Mouse (Mus musculus) CH12.LX (cell line): ENCODE measurements around the gene Bbof1. TPM values are rescaled to one million over a fixed set of nuclear protein-coding genes. Genes with fewer than 3 reads are reported as not detected.

ENCODE experiments used
- DNase-seq: peaks from one replicate; pipeline ENCODE4 v3.0.0-alpha.2; 2013; ENCODE audit errors: extremely low read depth
- H3K27ac ChIP-seq: 2 replicates; pipeline ENCODE4 v1.5.1; 2012; ENCODE audit warnings: low read depth, mild to moderate bottlenecking, control low read depth, moderate library complexity; ENCODE audit not compliant: insufficient read depth
- H3K27me3 ChIP-seq: replicated peaks from 2 replicates; pipeline ENCODE3; 2012; ENCODE audit warnings: inconsistent platforms
- H3K36me3 ChIP-seq, 2 experiments: replicated peaks in 1 of 2; 2 replicates each; pipeline versions ENCODE3 to v1.6.1; 2012; ENCODE audit warnings: inconsistent platforms in 1 of 2, low read length in 1 of 2, mild to moderate bottlenecking in 1 of 2, mixed read lengths in 1 of 2, moderate library complexity in 1 of 2; ENCODE audit not compliant: control insufficient read depth in 1 of 2, insufficient read depth in 1 of 2
- H3K4me1 ChIP-seq, 2 experiments: 2 replicates each; pipeline ENCODE4 v1.6.1; 2012; ENCODE audit warnings: inconsistent platforms in 1 of 2, moderate library complexity in 1 of 2; ENCODE audit not compliant: insufficient read depth in 2 of 2, control insufficient read depth in 1 of 2
- H3K4me2 ChIP-seq: 2 replicates; pipeline ENCODE4 v1.6.1; 2012; ENCODE audit warnings: low read depth, mild to moderate bottlenecking, control low read depth; ENCODE audit not compliant: poor library complexity, insufficient read depth, severe bottlenecking
- H3K4me3 ChIP-seq, 3 experiments: fragments of 150-350 bp in 1 of 3; sonication (generic) in 1 of 3; replicated peaks in 1 of 3; 2 replicates each; pipeline versions ENCODE3 to v1.5.1; 2011 to 2012; ENCODE audit warnings: low read depth in 2 of 3, low read length in 2 of 3, mild to moderate bottlenecking in 2 of 3, moderate library complexity in 2 of 3, control low read depth in 1 of 3, improper control_type of control experiment in 1 of 3, inconsistent platforms in 1 of 3, mixed read lengths in 1 of 3; ENCODE audit not compliant: poor library complexity in 1 of 3
- H3K79me2 ChIP-seq: replicated peaks from 2 replicates; pipeline ENCODE4 v1.6.1; 2012; ENCODE audit warnings: mild to moderate bottlenecking, moderate library complexity; ENCODE audit not compliant: control insufficient read depth, poor library complexity, insufficient read depth, severe bottlenecking; ENCODE audit errors: extremely low read depth
- H3K9ac ChIP-seq: 2 replicates; pipeline ENCODE4 v1.6.1; 2012; ENCODE audit warnings: low read depth, mild to moderate bottlenecking, control low read depth, moderate library complexity; ENCODE audit not compliant: insufficient read depth
- H3K9me3 ChIP-seq: replicated peaks from 2 replicates; pipeline ENCODE3; 2012; ENCODE audit warnings: low read length, inconsistent platforms, mixed read lengths
- BHLHE40 ChIP-seq: IDR thresholded peaks from 2 replicates; pipeline ENCODE4 v1.6.1; 2011; ENCODE audit warnings: mild to moderate bottlenecking, low read depth, low read length, improper control_type of control experiment
- KAT2A ChIP-seq: IDR thresholded peaks from 2 replicates; pipeline ENCODE4 v1.6.1; 2012; ENCODE audit warnings: low read length, improper control_type of control experiment, inconsistent platforms; ENCODE audit not compliant: insufficient replicate concordance
- MAX ChIP-seq: IDR thresholded peaks from 2 replicates; pipeline ENCODE4 v1.6.1; 2011; ENCODE audit warnings: low read length, improper control_type of control experiment
- MAZ ChIP-seq: IDR thresholded peaks from 2 replicates; pipeline ENCODE4 v1.6.1; 2012; ENCODE audit warnings: low read depth, mild to moderate bottlenecking, inconsistent platforms, low read length, improper control_type of control experiment, moderate library complexity
- MXI1 ChIP-seq: IDR thresholded peaks from 2 replicates; pipeline ENCODE4 v1.6.1; 2011; ENCODE audit warnings: mild to moderate bottlenecking, low read depth, low read length, improper control_type of control experiment
- MYC ChIP-seq: IDR thresholded peaks from 2 replicates; pipeline ENCODE4 v1.6.1; 2011; ENCODE audit warnings: low read depth, mild to moderate bottlenecking, improper control_type of control experiment, low read length
- POLR2A ChIP-seq: IDR thresholded peaks from 2 replicates; pipeline ENCODE4 v1.6.1; 2011; ENCODE audit warnings: low read depth, mild to moderate bottlenecking, improper control_type of control experiment, low read length
- RAD21 ChIP-seq: IDR thresholded peaks from 2 replicates; pipeline ENCODE4 v1.6.1; 2011; ENCODE audit warnings: low read depth, mild to moderate bottlenecking, low read length, improper control_type of control experiment, moderate library complexity
- RCOR1 ChIP-seq: conservative IDR thresholded peaks from 2 replicates; pipeline ENCODE4 v1.6.1; 2012; ENCODE audit warnings: low read depth, mild to moderate bottlenecking, inconsistent platforms, low read length, improper control_type of control experiment
- dilution Hi-C: fragments of 300-500 bp; cut with MboI; formaldehyde crosslinking; loops from 2 replicates; pipeline ENCODE4 v1.14.3; 2020; ENCODE audit warnings: low sequenced_read_pairs; ENCODE audit not compliant: extremely low pct_unique_long_range_greater_than_20kb, extremely low pct_ligation_motif_present
- in situ Hi-C: fragments of 300-500 bp; cut with MboI; formaldehyde crosslinking; loops from 3 replicates; pipeline ENCODE4 v1.14.3; 2019; ENCODE audit warnings: low sequenced_read_pairs, low pct_ligation_motif_present, low pct_unique_long_range_greater_than_20kb, mixed read lengths
- polyA plus RNA-seq: library from polyadenylated mRNA; unstranded; fragments of >175 nt; gene quantifications from 2 replicates; pipeline ENCODE4 v1.2.1, GENCODE M21; 2012; ENCODE audit warnings: low read depth; ENCODE audit not compliant: insufficient read length
- total RNA-seq, 2 experiments: library from RNA; depleted of rRNA; stranded (reverse); fragments of 300-350 nt in 1 of 2; fragments of >200 nt in 1 of 2; gene quantifications; 2 replicates each; pipeline ENCODE4 v1.2.3; 2012 to 2014

Bbof1 gene
- total and polyA plus RNA-seq, 3 experiments = 0.24 to 0.41 (median 0.34) TPM

- in situ Hi-C loops = no loop called here
- Histone ChIP-seq H3K4me2 (no peak overlapping the region), H3K4me1 (peaks cover 0 to 13% of the 10 kb centered on the region in 2 experiments; a peak in 2 of 4 replicates), H3K27me3 (no peaks in the 10 kb centered on the region), H3K79me2 (no peaks in the 10 kb centered on the region), H3K36me3 (peaks cover 3 to 51% of the 10 kb centered on the region in 2 experiments), H3K9ac (no peak overlapping the region), H3K4me3 (no peak overlapping the region), H3K27ac (no peak overlapping the region), H3K9me3 (no peaks in the 10 kb centered on the region)
- DNase-seq = no peak
- TF ChIP-seq BHLHE40 = no peak
- TF ChIP-seq POLR2A = no peak
- TF ChIP-seq RAD21 = no peak
- no peak for TF ChIP-seq MXI1
- no peak for TF ChIP-seq KAT2A
- dilution Hi-C loops = no loop called here
These were observed 74.1 kb downstream of the Bbof1 start for GRCm38 (mm10) chr12:84482778-84483585.

GRCm38 (mm10) chr12:84487324-84488056, 78.6 kb downstream of the Bbof1 start:
- peaks cover 3 to 39% of the 10 kb centered on the region in 2 experiments for H3K36me3 ChIP-seq
- dilution Hi-C loops (no loop called here), in situ Hi-C loops (no loop called here)
- no peaks in the 10 kb centered on the region for H3K9me3 ChIP-seq
- H3K4me3 ChIP-seq = no peak overlapping the region
- H3K27ac ChIP-seq = no peak overlapping the region
- no peak for DNase-seq
- peaks cover 0 to 9% of the 10 kb centered on the region in 2 experiments; a peak in 2 of 4 replicates for H3K4me1 ChIP-seq
- no peak overlapping the region for H3K9ac ChIP-seq
- H3K4me2 ChIP-seq = no peak overlapping the region
- H3K79me2 ChIP-seq = no peaks in the 10 kb centered on the region
- TF ChIP-seq MYC = no peak
- TF ChIP-seq RCOR1 = no peak
- no peak for TF ChIP-seq POLR2A
- no peak for TF ChIP-seq MAZ
- TF ChIP-seq MAX = no peak
- TF ChIP-seq BHLHE40 = no peak
- TF ChIP-seq, all 38 proteins: peak for 0
- H3K27me3 ChIP-seq = no peaks in the 10 kb centered on the region

Other genes with a start within 250 kb of the Bbof1 start
- 5.6 TPM in 2 replicates for gene Elmsan1, start 190.2 kb upstream of the Bbof1 start, total RNA-seq (2012; rRNA removed)
- gene Elmsan1, start 190.2 kb upstream of the Bbof1 start, total RNA-seq (2014; rRNA removed) = 2.0 and 2.2 TPM in 2 replicates
- gene Elmsan1, start 190.2 kb upstream of the Bbof1 start, polyA plus RNA-seq = 12.4 and 14.3 TPM in 2 replicates
- 47.1 and 47.8 TPM in 2 replicates for gene Ptgr2, start 123.8 kb upstream of the Bbof1 start, total RNA-seq (2012; rRNA removed)
- gene Ptgr2, start 123.8 kb upstream of the Bbof1 start, total RNA-seq (2014; rRNA removed) = 46.0 and 46.6 TPM in 2 replicates
- 47.1 and 51.3 TPM in 2 replicates for gene Ptgr2, start 123.8 kb upstream of the Bbof1 start, polyA plus RNA-seq
- 33.5 and 42.8 TPM in 2 replicates for gene Zfp410, start 92.2 kb upstream of the Bbof1 start, total RNA-seq (2012; rRNA removed)
- 53.7 and 57.4 TPM in 2 replicates for gene Zfp410, start 92.2 kb upstream of the Bbof1 start, total RNA-seq (2014; rRNA removed)
- gene Zfp410, start 92.2 kb upstream of the Bbof1 start, polyA plus RNA-seq = 42.4 and 42.9 TPM in 2 replicates
- gene Coq6, start 47.4 kb upstream of the Bbof1 start, total RNA-seq (2012; rRNA removed) = 35.0 and 37.8 TPM in 2 replicates
- gene Coq6, start 47.4 kb upstream of the Bbof1 start, total RNA-seq (2014; rRNA removed) = 31.9 and 37.9 TPM in 2 replicates
- gene Coq6, start 47.4 kb upstream of the Bbof1 start, polyA plus RNA-seq = 23.6 and 35.5 TPM in 2 replicates
- 0.98 and 1.0 TPM in 2 replicates for gene Fam161b, start 47.2 kb upstream of the Bbof1 start, total RNA-seq (2012; rRNA removed)
- gene Fam161b, start 47.2 kb upstream of the Bbof1 start, total RNA-seq (2014; rRNA removed) = 0.38 and 0.87 TPM in 2 replicates
- 0.80 and 1.00 TPM in 2 replicates for gene Fam161b, start 47.2 kb upstream of the Bbof1 start, polyA plus RNA-seq
- 5.2 and 5.7 TPM in 2 replicates for gene Entpd5, start within 50 bp of the Bbof1 start, total RNA-seq (2012; rRNA removed)
- gene Entpd5, start within 50 bp of the Bbof1 start, total RNA-seq (2014; rRNA removed) = 5.3 and 5.8 TPM in 2 replicates
- gene Entpd5, start within 50 bp of the Bbof1 start, polyA plus RNA-seq = 4.2 and 6.0 TPM in 2 replicates
- 14.6 and 17.9 TPM in 2 replicates for gene Rnf113a2, start 8.1 kb downstream of the Bbof1 start, total RNA-seq (2012; rRNA removed)
- 16.3 and 19.7 TPM in 2 replicates for gene Rnf113a2, start 8.1 kb downstream of the Bbof1 start, total RNA-seq (2014; rRNA removed)
- gene Rnf113a2, start 8.1 kb downstream of the Bbof1 start, polyA plus RNA-seq = 13.6 and 19.5 TPM in 2 replicates
- 2.1 and 2.2 TPM in 2 replicates for gene Aldh6a1, start 41.9 kb downstream of the Bbof1 start, total RNA-seq (2012; rRNA removed)
- 4.2 and 4.6 TPM in 2 replicates for gene Aldh6a1, start 41.9 kb downstream of the Bbof1 start, total RNA-seq (2014; rRNA removed)
- 1.6 and 1.9 TPM in 2 replicates for gene Aldh6a1, start 41.9 kb downstream of the Bbof1 start, polyA plus RNA-seq
- 5.9 and 6.8 TPM in 2 replicates for gene Lin52, start 42.4 kb downstream of the Bbof1 start, total RNA-seq (2012; rRNA removed)
- 16.2 and 17.0 TPM in 2 replicates for gene Lin52, start 42.4 kb downstream of the Bbof1 start, total RNA-seq (2014; rRNA removed)
- gene Lin52, start 42.4 kb downstream of the Bbof1 start, polyA plus RNA-seq = 8.7 and 10.5 TPM in 2 replicates
- not detected in 2 replicates for gene Vsx2, start 160.7 kb downstream of the Bbof1 start, total RNA-seq (2012; rRNA removed)
- gene Vsx2, start 160.7 kb downstream of the Bbof1 start, total RNA-seq (2014; rRNA removed) = not detected in 2 replicates
- gene Vsx2, start 160.7 kb downstream of the Bbof1 start, polyA plus RNA-seq = not detected in 2 replicates
- 5.8 and 8.4 TPM in 2 replicates for gene Abcd4, start 208.3 kb downstream of the Bbof1 start, total RNA-seq (2012; rRNA removed)
- gene Abcd4, start 208.3 kb downstream of the Bbof1 start, total RNA-seq (2014; rRNA removed) = 4.3 and 4.7 TPM in 2 replicates
- gene Abcd4, start 208.3 kb downstream of the Bbof1 start, polyA plus RNA-seq = 10.2 and 11.1 TPM in 2 replicates
- gene Vrtn, start 231.9 kb downstream of the Bbof1 start, total RNA-seq (2012; rRNA removed) = not detected in 2 replicates
- not detected in 2 replicates for gene Vrtn, start 231.9 kb downstream of the Bbof1 start, total RNA-seq (2014; rRNA removed)
- not detected in 2 replicates for gene Vrtn, start 231.9 kb downstream of the Bbof1 start, polyA plus RNA-seq